Mouse (Mus musculus): ENCODE results near the gene Krt4. TPM values are rescaled to one million over a fixed set of nuclear protein-coding genes. Genes with fewer than 3 reads are reported as not detected.

The Krt4 gene
- polyA plus RNA-seq, 2 experiments: 51.0 to 268 TPM

DNA sequence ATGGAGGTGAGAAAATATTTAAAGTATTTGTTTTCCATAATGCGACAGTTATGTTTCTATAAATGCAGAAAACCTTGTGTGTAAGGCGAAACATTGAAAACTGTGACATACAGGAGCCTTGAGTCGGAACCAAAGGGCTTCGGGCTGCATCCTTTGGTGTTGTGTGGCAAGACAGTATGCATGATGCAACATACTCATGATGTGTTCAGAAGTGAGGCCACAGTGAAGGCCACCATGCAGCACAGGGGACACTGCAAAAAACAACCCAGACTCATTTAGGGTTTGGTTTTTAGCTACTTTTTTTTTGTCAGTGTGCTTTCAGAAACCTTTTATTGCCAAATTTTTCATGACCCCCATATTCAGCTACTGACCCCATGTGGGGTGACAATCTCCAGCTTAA is 29.3 kb downstream of the Krt4 start:
- no peak overlapping the region for H3K9ac ChIP-seq (ENCODE audit: low read depth, low read length, severe bottlenecking)
- no peak for ATAC-seq (ENCODE audit: low FRiP score, low read depth)
- H3K9me3 ChIP-seq (ENCODE audit: control insufficient read depth, low read length): no peaks in the 10 kb centered on the region
- H3K4me2 ChIP-seq (replicated peaks; ENCODE audit: low read depth, low read length, severe bottlenecking): no peak overlapping the region
- no peaks in the 10 kb centered on the region for H3K4me1 ChIP-seq (ENCODE audit: control insufficient read depth, insufficient read depth, low read length)
- H3K27ac ChIP-seq (replicated peaks; ENCODE audit: low read depth, low read length): no peak overlapping the region
- WGBS: 89% methylated on average over 4 of the region's 4 CpGs
- DNase-seq (ENCODE audit: low spot score): no peak
- H3K27me3 ChIP-seq (ENCODE audit: control insufficient read depth, insufficient read depth, low read length): no peaks in the 10 kb centered on the region
- no peaks in the 10 kb centered on the region for H3K36me3 ChIP-seq (ENCODE audit: control insufficient read depth, insufficient read depth, low read length)
- no peak for TF ChIP-seq POLR2A (IDR thresholded peaks at IDR 0.05; ENCODE audit: borderline replicate concordance, extremely low read depth, insufficient read depth, insufficient read length)
- H3K4me3 ChIP-seq (replicated peaks; ENCODE audit: low read length): no peak overlapping the region

GRCm38 (mm10) chr15:101892820-101893219 is 31.7 kb downstream of the Krt4 start, which contains the start of gene Krt76:
Krt76 (minus strand) TSS chr15:101892920.
- no peak within 1 kb of the TSS for H3K9ac ChIP-seq (ENCODE audit: low read depth, low read length, severe bottlenecking)
- H3K4me3 ChIP-seq (replicated peaks; ENCODE audit: low read length): no peak within 1 kb of the TSS
- ATAC-seq (ENCODE audit: low FRiP score, low read depth): no peak
- H3K36me3 ChIP-seq (ENCODE audit: control insufficient read depth, insufficient read depth, low read length): no peaks in the 10 kb centered on the region
- WGBS: 53% methylated on average over 4 of the region's 4 CpGs
- no peaks in the 10 kb centered on the region for H3K4me1 ChIP-seq (ENCODE audit: control insufficient read depth, insufficient read depth, low read length)
- no peak within 1 kb of the TSS for H3K27ac ChIP-seq (replicated peaks; ENCODE audit: low read depth, low read length)
- H3K9me3 ChIP-seq (ENCODE audit: control insufficient read depth, low read length): no peaks in the 10 kb centered on the region
- no peak within 1 kb of the TSS for H3K4me2 ChIP-seq (replicated peaks; ENCODE audit: low read depth, low read length, severe bottlenecking)
- DNase-seq (ENCODE audit: low spot score): no peak
- no peak for TF ChIP-seq POLR2A (IDR thresholded peaks at IDR 0.05; ENCODE audit: borderline replicate concordance, extremely low read depth, insufficient read depth, insufficient read length)
- no peaks in the 10 kb centered on the region for H3K27me3 ChIP-seq (ENCODE audit: control insufficient read depth, insufficient read depth, low read length)

- 30% methylated on average over 10 of the region's 11 CpGs for whole genome bisulfite sequencing
Measured at GRCm38 (mm10) chr15:101879776-101880175, 44.8 kb downstream of the Krt4 start.

GRCm38 (mm10) chr15:101878041-101878440 is 46.5 kb downstream of the Krt4 start:
- no peak for TF ChIP-seq POLR2A (IDR thresholded peaks at IDR 0.05; ENCODE audit: borderline replicate concordance, extremely low read depth, insufficient read depth, insufficient read length)
- 59% methylated on average over 2 of the region's 2 CpGs for WGBS
- H3K4me3 ChIP-seq (replicated peaks; ENCODE audit: low read length): no peak overlapping the region

More at GRCm38 (mm10) chr15:101879776-101880175, 44.8 kb downstream of the Krt4 start:
- no peaks in the 10 kb centered on the region for H3K27me3 ChIP-seq (ENCODE audit: control insufficient read depth, insufficient read depth, low read length)
- no peak for TF ChIP-seq POLR2A (IDR thresholded peaks at IDR 0.05; ENCODE audit: borderline replicate concordance, extremely low read depth, insufficient read depth, insufficient read length)
- H3K4me2 ChIP-seq (replicated peaks; ENCODE audit: low read depth, low read length, severe bottlenecking): no peak overlapping the region
- H3K36me3 ChIP-seq (ENCODE audit: control insufficient read depth, insufficient read depth, low read length): no peaks in the 10 kb centered on the region
- H3K27ac ChIP-seq (replicated peaks; ENCODE audit: low read depth, low read length): no peak overlapping the region
- H3K4me1 ChIP-seq (ENCODE audit: control insufficient read depth, insufficient read depth, low read length): no peaks in the 10 kb centered on the region
- no peak overlapping the region for H3K9ac ChIP-seq (ENCODE audit: low read depth, low read length, severe bottlenecking)
- ATAC-seq (ENCODE audit: low FRiP score, low read depth): no peak
- no peak overlapping the region for H3K4me3 ChIP-seq (replicated peaks; ENCODE audit: low read length)
- peak; percentile 60 for DNase-seq (ENCODE audit: low spot score)
- H3K9me3 ChIP-seq (ENCODE audit: control insufficient read depth, low read length): no peaks in the 10 kb centered on the region

DNA sequence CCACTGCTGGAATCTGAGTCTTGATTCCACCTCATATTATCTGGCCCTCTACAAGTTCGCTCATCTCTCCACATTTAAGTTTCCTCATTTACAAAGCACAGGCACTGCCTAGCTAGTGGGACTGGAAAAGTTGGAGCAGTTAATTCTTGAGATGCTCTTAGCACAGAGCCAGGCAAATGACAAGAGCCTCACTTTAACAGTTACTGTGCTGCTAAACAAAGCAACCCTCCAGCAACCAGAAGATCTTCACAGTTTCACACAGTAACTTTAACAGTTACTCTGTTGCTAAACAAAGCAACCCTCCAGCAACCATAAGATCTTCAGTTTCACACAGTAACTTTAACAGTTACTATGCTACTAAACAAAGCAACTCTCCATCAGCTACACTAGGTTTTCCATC is 50.2 kb downstream of the Krt4 start:
- H3K4me1 ChIP-seq (ENCODE audit: control insufficient read depth, insufficient read depth, low read length): no peaks in the 10 kb centered on the region
- H3K36me3 ChIP-seq (ENCODE audit: control insufficient read depth, insufficient read depth, low read length): no peaks in the 10 kb centered on the region
- H3K9me3 ChIP-seq (ENCODE audit: control insufficient read depth, low read length): no peaks in the 10 kb centered on the region
- no peak overlapping the region for H3K4me3 ChIP-seq (replicated peaks; ENCODE audit: low read length)
- H3K27me3 ChIP-seq (ENCODE audit: control insufficient read depth, insufficient read depth, low read length): no peaks in the 10 kb centered on the region
- DNase-seq (ENCODE audit: low spot score) (no peak), ATAC-seq (ENCODE audit: low FRiP score, low read depth) (no peak)
- WGBS: 77% methylated on average over 1 of the region's 1 CpGs
- no peak overlapping the region for H3K4me2 ChIP-seq (replicated peaks; ENCODE audit: low read depth, low read length, severe bottlenecking)
- no peak for TF ChIP-seq POLR2A (IDR thresholded peaks at IDR 0.05; ENCODE audit: borderline replicate concordance, extremely low read depth, insufficient read depth, insufficient read length)
- no peak overlapping the region for H3K27ac ChIP-seq (replicated peaks; ENCODE audit: low read depth, low read length)
- H3K9ac ChIP-seq (ENCODE audit: low read depth, low read length, severe bottlenecking): no peak overlapping the region

More at GRCm38 (mm10) chr15:101878041-101878440, 46.5 kb downstream of the Krt4 start:
- Histone ChIP-seq H3K27ac (replicated peaks; ENCODE audit: low read depth, low read length) (no peak overlapping the region), H3K4me1 (ENCODE audit: control insufficient read depth, insufficient read depth, low read length) (no peaks in the 10 kb centered on the region), H3K9me3 (ENCODE audit: control insufficient read depth, low read length) (no peaks in the 10 kb centered on the region), H3K36me3 (ENCODE audit: control insufficient read depth, insufficient read depth, low read length) (no peaks in the 10 kb centered on the region), H3K4me2 (replicated peaks; ENCODE audit: low read depth, low read length, severe bottlenecking) (no peak overlapping the region), H3K27me3 (ENCODE audit: control insufficient read depth, insufficient read depth, low read length) (no peaks in the 10 kb centered on the region), H3K9ac (ENCODE audit: low read depth, low read length, severe bottlenecking) (no peak overlapping the region)
- no peak for DNase-seq (ENCODE audit: low spot score)
- no peak for ATAC-seq (ENCODE audit: low FRiP score, low read depth)

GRCm38 (mm10) chr15:101873231-101873630 is 51.3 kb downstream of the Krt4 start:
- no peak for TF ChIP-seq POLR2A (IDR thresholded peaks at IDR 0.05; ENCODE audit: borderline replicate concordance, extremely low read depth, insufficient read depth, insufficient read length)

More at GRCm38 (mm10) chr15:101873231-101873630, 51.3 kb downstream of the Krt4 start:
- Histone ChIP-seq H3K4me1 (ENCODE audit: control insufficient read depth, insufficient read depth, low read length) (no peaks in the 10 kb centered on the region), H3K4me2 (replicated peaks; ENCODE audit: low read depth, low read length, severe bottlenecking) (no peak overlapping the region), H3K36me3 (ENCODE audit: control insufficient read depth, insufficient read depth, low read length) (no peaks in the 10 kb centered on the region), H3K4me3 (replicated peaks; ENCODE audit: low read length) (no peak overlapping the region), H3K27me3 (ENCODE audit: control insufficient read depth, insufficient read depth, low read length) (0 out of 2 replicates have a peak, but pooled peaks cover 4% of the 10 kb centered on the region), H3K9me3 (ENCODE audit: control insufficient read depth, low read length) (no peaks in the 10 kb centered on the region), H3K9ac (ENCODE audit: low read depth, low read length, severe bottlenecking) (no peak overlapping the region), H3K27ac (replicated peaks; ENCODE audit: low read depth, low read length) (no peak overlapping the region)
- 65% methylated on average over 4 of the region's 4 CpGs for WGBS
- ATAC-seq (ENCODE audit: low FRiP score, low read depth) (no peak), DNase-seq (ENCODE audit: low spot score) (no peak)

Data from limb, embryonic 14.5 days (tissue).